Mouse (Mus musculus): ENCODE measurements around the gene Lbp. TPM values are rescaled to one million over a fixed set of nuclear protein-coding genes. Genes with fewer than 3 reads are reported as not detected.

Gene Lbp
- total and polyA plus RNA-seq, 2 experiments: 66.8 to 164 TPM

DNA sequence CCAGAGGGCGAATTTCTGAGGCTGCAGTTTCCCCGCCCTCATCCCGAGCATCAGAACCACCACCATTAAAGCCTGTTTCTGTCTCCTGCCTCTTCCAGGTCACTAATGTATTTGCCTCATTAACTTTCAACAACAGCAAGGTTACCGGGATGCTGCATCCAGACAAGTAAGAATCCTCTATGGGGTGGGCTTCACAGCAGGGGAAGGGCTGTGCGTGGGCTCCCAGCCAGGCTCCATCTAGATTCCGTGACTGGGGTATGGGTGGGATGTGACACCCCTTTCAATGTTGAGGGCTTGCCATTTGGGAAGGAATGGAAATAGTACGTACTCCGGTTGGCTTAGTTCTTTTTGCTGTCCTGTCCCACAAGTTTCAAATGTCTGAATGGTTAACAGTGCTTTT is 19.3 kb downstream of the Lbp start:
- TF ChIP-seq POLR2A (IDR thresholded peaks at IDR 0.05; ENCODE audit: extremely low read depth, insufficient read depth, low read length) (no peak), CTCF (IDR thresholded peaks at IDR 0.05; ENCODE audit: low read depth, low read length) (no peak)
- H3K4me3 ChIP-seq (ENCODE audit: insufficient read depth, low read depth, low read length): no peak overlapping the region
- H3K27me3 ChIP-seq (ENCODE audit: control insufficient read depth, insufficient read depth, low read length): no peaks in the 10 kb centered on the region
- no peak overlapping the region for H3K9ac ChIP-seq (ENCODE audit: low read depth, low read length)
- H3K36me3 ChIP-seq (ENCODE audit: control insufficient read depth, insufficient read depth, low read length): peaks cover 67% of the 10 kb centered on the region
- H3K4me1 ChIP-seq (ENCODE audit: control insufficient read depth, insufficient read depth, low read length): no peaks in the 10 kb centered on the region
- 93% methylated on average over 8 of the region's 8 CpGs for WGBS
- H3K79me2 ChIP-seq (ENCODE audit: control insufficient read depth, insufficient read depth, low read length): no peaks in the 10 kb centered on the region
- no peak overlapping the region for H3K27ac ChIP-seq (replicated peaks; ENCODE audit: insufficient read depth, low read depth, low read length)
- DNase-seq (ENCODE audit: extremely low read depth, low read depth, low spot score): no peak

DNA sequence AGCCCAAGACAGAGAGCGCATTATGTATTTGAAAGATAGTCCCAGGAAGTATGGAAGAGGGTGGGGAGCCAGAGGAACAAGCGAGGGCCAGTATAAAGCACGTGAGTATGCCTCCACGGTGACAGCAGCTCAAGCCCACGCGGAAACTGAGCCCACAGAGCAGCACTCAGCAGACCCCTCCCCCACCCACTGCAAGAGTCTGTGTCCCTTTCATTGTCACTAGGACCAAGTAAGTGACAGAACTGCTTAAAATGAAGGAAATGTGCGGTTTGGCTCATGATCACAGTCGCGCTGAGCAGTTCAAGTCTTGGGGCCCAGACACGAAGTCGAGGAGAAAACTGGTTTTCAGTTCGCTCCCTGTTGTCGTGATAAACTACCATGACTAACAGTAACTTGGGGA is 28.1 kb downstream of the Lbp start:
- WGBS: 87% methylated on average over 13 of the region's 13 CpGs

DNA sequence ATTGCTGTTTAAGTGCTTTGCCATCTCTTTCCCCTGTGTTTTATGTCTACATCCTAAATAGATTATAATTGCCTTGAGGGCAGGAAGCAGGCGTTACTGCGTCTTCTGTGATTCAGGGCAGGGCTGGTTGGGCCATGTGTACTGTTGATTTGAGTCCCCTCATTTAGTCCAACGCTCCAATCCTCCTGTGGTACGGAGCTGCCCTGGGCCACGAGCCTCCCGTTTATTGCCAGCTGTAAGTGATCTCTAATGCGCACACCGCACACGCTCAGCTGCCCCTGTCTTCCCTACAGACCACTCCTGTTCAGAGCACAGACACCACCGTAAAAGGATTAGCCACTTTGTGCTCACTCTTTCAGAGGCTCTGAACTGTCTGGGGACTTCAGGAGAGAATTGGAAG is 31.4 kb downstream of the Lbp start:
- no peaks in the 10 kb centered on the region for H3K79me2 ChIP-seq (ENCODE audit: control insufficient read depth, insufficient read depth, low read length)
- H3K27me3 ChIP-seq (ENCODE audit: control insufficient read depth, insufficient read depth, low read length): no peaks in the 10 kb centered on the region
- 89% methylated on average over 10 of the region's 10 CpGs for WGBS
- peaks cover 6% of the 10 kb centered on the region for H3K4me1 ChIP-seq (ENCODE audit: control insufficient read depth, insufficient read depth, low read length)
- H3K4me3 ChIP-seq (ENCODE audit: insufficient read depth, low read depth, low read length): no peak overlapping the region
- DNase-seq (ENCODE audit: extremely low read depth, low read depth, low spot score): no peak
- H3K9ac ChIP-seq (ENCODE audit: low read depth, low read length): no peak overlapping the region
- H3K36me3 ChIP-seq (ENCODE audit: control insufficient read depth, insufficient read depth, low read length): no peaks in the 10 kb centered on the region
- TF ChIP-seq POLR2A (IDR thresholded peaks at IDR 0.05; ENCODE audit: extremely low read depth, insufficient read depth, low read length): no peak
- TF ChIP-seq CTCF (IDR thresholded peaks at IDR 0.05; ENCODE audit: low read depth, low read length): no peak
- H3K27ac ChIP-seq (replicated peaks; ENCODE audit: insufficient read depth, low read depth, low read length): no peak overlapping the region

More for the DNA sequence above, 28.1 kb downstream of the Lbp start:
- TF ChIP-seq POLR2A (IDR thresholded peaks at IDR 0.05; ENCODE audit: extremely low read depth, insufficient read depth, low read length): no peak
- TF ChIP-seq CTCF (IDR thresholded peaks at IDR 0.05; ENCODE audit: low read depth, low read length): no peak
- Histone ChIP-seq H3K4me3 (ENCODE audit: insufficient read depth, low read depth, low read length) (no peak overlapping the region), H3K9ac (ENCODE audit: low read depth, low read length) (no peak overlapping the region), H3K79me2 (ENCODE audit: control insufficient read depth, insufficient read depth, low read length) (no peaks in the 10 kb centered on the region), H3K4me1 (ENCODE audit: control insufficient read depth, insufficient read depth, low read length) (no peaks in the 10 kb centered on the region), H3K36me3 (ENCODE audit: control insufficient read depth, insufficient read depth, low read length) (peaks cover 4% of the 10 kb centered on the region; the same call in 1 of the 2 replicates), H3K27me3 (ENCODE audit: control insufficient read depth, insufficient read depth, low read length) (no peaks in the 10 kb centered on the region), H3K27ac (replicated peaks; ENCODE audit: insufficient read depth, low read depth, low read length) (no peak overlapping the region)
- DNase-seq (ENCODE audit: extremely low read depth, low read depth, low spot score): no peak

GRCm38 (mm10) chr2:158339948-158340564 is 33.8 kb downstream of the Lbp start:
- no peak overlapping the region for H3K27ac ChIP-seq (replicated peaks; ENCODE audit: insufficient read depth, low read depth, low read length)
- no peak overlapping the region for H3K4me3 ChIP-seq (ENCODE audit: insufficient read depth, low read depth, low read length)
- peak; percentile 29 for DNase-seq (ENCODE audit: extremely low read depth, low read depth, low spot score)
- no peaks in the 10 kb centered on the region for H3K79me2 ChIP-seq (ENCODE audit: control insufficient read depth, insufficient read depth, low read length)
- H3K27me3 ChIP-seq (ENCODE audit: control insufficient read depth, insufficient read depth, low read length): no peaks in the 10 kb centered on the region
- H3K4me1 ChIP-seq (ENCODE audit: control insufficient read depth, insufficient read depth, low read length): peaks cover 6% of the 10 kb centered on the region
- TF ChIP-seq CTCF (IDR thresholded peaks at IDR 0.05; ENCODE audit: low read depth, low read length) (peak; percentile 93), POLR2A (IDR thresholded peaks at IDR 0.05; ENCODE audit: extremely low read depth, insufficient read depth, low read length) (no peak)
- no peaks in the 10 kb centered on the region for H3K36me3 ChIP-seq (ENCODE audit: control insufficient read depth, insufficient read depth, low read length)
- WGBS: 37% methylated on average over 11 of the region's 11 CpGs
- H3K9ac ChIP-seq (ENCODE audit: low read depth, low read length): no peak overlapping the region

DNA sequence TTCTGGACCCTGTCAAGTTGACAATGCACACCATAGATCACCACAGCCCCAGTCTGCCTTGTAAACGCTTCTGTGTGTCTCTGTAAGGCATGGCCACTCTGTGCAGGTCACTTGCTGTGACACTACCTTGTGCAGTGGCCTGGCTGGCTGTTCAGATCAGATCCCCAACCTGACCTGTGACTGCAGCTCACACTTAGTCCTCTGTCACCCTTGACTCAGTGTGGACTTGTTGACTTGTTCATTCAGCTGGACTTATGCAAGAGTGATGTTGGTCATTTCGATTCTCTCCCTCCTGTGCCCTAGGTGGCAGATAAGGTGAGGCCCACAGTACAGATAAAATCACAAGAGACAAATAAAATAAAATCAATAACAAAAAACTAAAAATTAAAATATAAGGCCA is 35.0 kb downstream of the Lbp start:
- peak; percentile 93 for DNase-seq (ENCODE audit: extremely low read depth, low read depth, low spot score)
- Histone ChIP-seq H3K4me3 (ENCODE audit: insufficient read depth, low read depth, low read length) (no peak overlapping the region), H3K9ac (ENCODE audit: low read depth, low read length) (peak overlapping the region; percentile 25; the same call in 1 of the 2 replicates), H3K36me3 (ENCODE audit: control insufficient read depth, insufficient read depth, low read length) (no peaks in the 10 kb centered on the region), H3K27me3 (ENCODE audit: control insufficient read depth, insufficient read depth, low read length) (no peaks in the 10 kb centered on the region), H3K4me1 (ENCODE audit: control insufficient read depth, insufficient read depth, low read length) (peaks cover 6% of the 10 kb centered on the region), H3K79me2 (ENCODE audit: control insufficient read depth, insufficient read depth, low read length) (no peaks in the 10 kb centered on the region), H3K27ac (replicated peaks; ENCODE audit: insufficient read depth, low read depth, low read length) (peak overlapping the region; percentile 71)
- no peak for TF ChIP-seq CTCF (IDR thresholded peaks at IDR 0.05; ENCODE audit: low read depth, low read length)
- no peak for TF ChIP-seq POLR2A (IDR thresholded peaks at IDR 0.05; ENCODE audit: extremely low read depth, insufficient read depth, low read length)
- 13% methylated on average over 2 of the region's 2 CpGs for WGBS

DNA sequence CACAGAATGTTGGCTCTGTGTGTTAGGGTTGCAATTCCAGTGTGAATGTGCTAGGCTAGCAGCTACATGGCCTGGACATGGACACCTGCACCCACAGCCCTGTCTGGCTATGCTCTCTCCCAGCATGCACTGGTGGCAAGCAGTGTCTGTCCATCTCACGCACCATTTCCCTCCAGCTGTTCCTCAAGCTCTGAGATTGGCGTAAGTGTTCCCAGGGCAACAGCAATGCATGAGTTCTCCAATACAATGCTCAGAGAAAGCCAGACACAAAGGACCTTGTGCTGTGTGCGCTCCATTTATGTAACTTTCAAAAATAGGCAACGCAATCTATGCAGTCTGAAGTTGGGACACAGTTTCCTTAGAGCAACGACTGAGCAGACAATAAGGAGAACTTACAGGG is 37.2 kb downstream of the Lbp start:
- TF ChIP-seq POLR2A (IDR thresholded peaks at IDR 0.05; ENCODE audit: extremely low read depth, insufficient read depth, low read length) (no peak), CTCF (IDR thresholded peaks at IDR 0.05; ENCODE audit: low read depth, low read length) (no peak)
- Histone ChIP-seq H3K4me3 (ENCODE audit: insufficient read depth, low read depth, low read length) (no peak overlapping the region), H3K36me3 (ENCODE audit: control insufficient read depth, insufficient read depth, low read length) (no peaks in the 10 kb centered on the region), H3K4me1 (ENCODE audit: control insufficient read depth, insufficient read depth, low read length) (peaks cover 6% of the 10 kb centered on the region), H3K27me3 (ENCODE audit: control insufficient read depth, insufficient read depth, low read length) (no peaks in the 10 kb centered on the region), H3K9ac (ENCODE audit: low read depth, low read length) (no peak overlapping the region), H3K27ac (replicated peaks; ENCODE audit: insufficient read depth, low read depth, low read length) (no peak overlapping the region), H3K79me2 (ENCODE audit: control insufficient read depth, insufficient read depth, low read length) (no peaks in the 10 kb centered on the region)
- 91% methylated on average over 5 of the region's 5 CpGs for WGBS
- no peak for DNase-seq (ENCODE audit: extremely low read depth, low read depth, low spot score)
